Mouse (Mus musculus) MEL (cell line): ENCODE measurements around the gene Rer1. TPM values are rescaled to one million over a fixed set of nuclear protein-coding genes. Genes with fewer than 3 reads are reported as not detected.
A peak's percentile ranks its signal among the peaks of the same experiment; 100 is the strongest.

Experiments
- DNase-seq: peaks from one replicate; pipeline ENCODE4 v3.0.0; 2011; ENCODE audit warnings: low read depth, low spot score
- H3K27ac ChIP-seq: 2 replicates; pipeline ENCODE4 v1.5.1; 2012; ENCODE audit warnings: low read depth, mild to moderate bottlenecking, control low read depth, low read length, moderate library complexity; ENCODE audit not compliant: control insufficient read depth
- H3K27me3 ChIP-seq, 2 experiments: fragments of 150-350 bp in 1 of 2; sonication (generic) in 1 of 2; 2 replicates each; pipeline ENCODE4 v1.6.1; 2012; ENCODE audit warnings: low read length in 2 of 2, mild to moderate bottlenecking in 2 of 2, improper control_type of control experiment in 1 of 2, moderate library complexity in 1 of 2; ENCODE audit not compliant: insufficient read depth in 2 of 2, control insufficient read depth in 1 of 2
- H3K36me3 ChIP-seq, 2 experiments: 2 replicates each; pipeline ENCODE4 v1.6.1; 2012 to 2014; ENCODE audit warnings: low read length in 2 of 2, improper control_type of control experiment in 1 of 2, inconsistent platforms in 1 of 2, mild to moderate bottlenecking in 1 of 2; ENCODE audit not compliant: insufficient read depth in 2 of 2, control insufficient read depth in 1 of 2
- H3K4me1 ChIP-seq, 2 experiments: fragments of 150-350 bp in 1 of 2; sonication (generic) in 1 of 2; 2 replicates each; pipeline ENCODE4 v1.6.1; 2012; ENCODE audit warnings: low read length in 2 of 2, improper control_type of control experiment in 1 of 2, mild to moderate bottlenecking in 1 of 2; ENCODE audit not compliant: insufficient read depth in 2 of 2, control insufficient read depth in 1 of 2
- H3K4me3 ChIP-seq, 2 experiments: fragments of 150-350 bp in 1 of 2; sonication (generic) in 1 of 2; 2 replicates each; pipeline ENCODE4 v1.5.1; 2012; ENCODE audit warnings: low read depth in 2 of 2, low read length in 2 of 2, mild to moderate bottlenecking in 2 of 2, moderate library complexity in 2 of 2, control low read depth in 1 of 2, improper control_type of control experiment in 1 of 2; ENCODE audit not compliant: control insufficient read depth in 1 of 2, insufficient read depth in 1 of 2
- H3K79me2 ChIP-seq: 2 replicates; pipeline ENCODE4 v1.6.1; 2012; ENCODE audit warnings: mild to moderate bottlenecking, low read length, moderate library complexity; ENCODE audit not compliant: control insufficient read depth, poor library complexity, insufficient read depth
- H3K9ac ChIP-seq: 2 replicates; pipeline ENCODE4 v1.6.1; 2012; ENCODE audit warnings: low read depth, mild to moderate bottlenecking, control low read depth, low read length, moderate library complexity; ENCODE audit not compliant: control insufficient read depth, poor library complexity, severe bottlenecking
- H3K9me3 ChIP-seq: fragments of 150-350 bp; sonication (generic); replicated peaks from 2 replicates; pipeline ENCODE4 v1.6.1; 2012; ENCODE audit warnings: mild to moderate bottlenecking, low read length, improper control_type of control experiment, moderate library complexity; ENCODE audit not compliant: insufficient read depth
- CHD1 ChIP-seq: IDR thresholded peaks from 2 replicates; pipeline ENCODE4 v1.6.1; 2012; ENCODE audit warnings: low read depth, mild to moderate bottlenecking, inconsistent platforms, low read length, improper control_type of control experiment
- CTCF ChIP-seq, 3 experiments: IDR thresholded peaks in 2 of 3; conservative IDR thresholded peaks in 1 of 3; 2 replicates each; pipeline ENCODE4 v1.5.1; 2011 to 2012; ENCODE audit warnings: low read length in 3 of 3, low read depth in 2 of 3, mild to moderate bottlenecking in 2 of 3, improper control_type of control experiment in 1 of 3, inconsistent platforms in 1 of 3, mixed read lengths in 1 of 3, moderate library complexity in 1 of 3; ENCODE audit not compliant: control insufficient read depth in 1 of 3, insufficient read depth in 1 of 3, poor library complexity in 1 of 3, severe bottlenecking in 1 of 3
- E2F4 ChIP-seq: IDR thresholded peaks from 2 replicates; pipeline ENCODE4 v1.6.1; 2011; ENCODE audit warnings: low read depth, low read length, improper control_type of control experiment, borderline replicate concordance
- ELF1 ChIP-seq: IDR thresholded peaks from 2 replicates; pipeline ENCODE4 v1.6.1; 2014; ENCODE audit warnings: low read depth, mild to moderate bottlenecking, inconsistent platforms, low read length, improper control_type of control experiment, moderate library complexity
- EP300 ChIP-seq, 2 experiments: IDR thresholded peaks; 2 replicates each; pipeline ENCODE4 v1.6.1; 2011; ENCODE audit warnings: improper control_type of control experiment in 2 of 2, low read length in 2 of 2, low read depth in 1 of 2, mild to moderate bottlenecking in 1 of 2
- ETS1 ChIP-seq: IDR thresholded peaks from 2 replicates; pipeline ENCODE4 v1.6.1; 2012; ENCODE audit warnings: low read depth, mild to moderate bottlenecking, inconsistent platforms, low read length, improper control_type of control experiment, moderate library complexity
- JUND ChIP-seq: IDR thresholded peaks from 2 replicates; pipeline ENCODE4 v1.6.1; 2011; ENCODE audit warnings: low read depth, mild to moderate bottlenecking, improper control_type of control experiment, low read length
- KAT2A ChIP-seq: conservative IDR thresholded peaks from 2 replicates; pipeline ENCODE4 v1.6.1; 2012; ENCODE audit warnings: low read depth, low read length, improper control_type of control experiment, inconsistent platforms
- MAFK ChIP-seq: IDR thresholded peaks from 2 replicates; pipeline ENCODE4 v1.6.1; 2011; ENCODE audit warnings: low read depth, mild to moderate bottlenecking, low read length, improper control_type of control experiment, borderline replicate concordance
- MAX ChIP-seq: IDR thresholded peaks from 2 replicates; pipeline ENCODE4 v1.6.1; 2011; ENCODE audit warnings: low read length, improper control_type of control experiment
- MEF2A ChIP-seq: IDR thresholded peaks from 2 replicates; pipeline ENCODE4 v1.6.1; 2014; ENCODE audit warnings: low read depth, mild to moderate bottlenecking, inconsistent platforms, low read length, improper control_type of control experiment; ENCODE audit not compliant: poor library complexity, insufficient replicate concordance, severe bottlenecking; ENCODE audit errors: extremely low read depth
- MXI1 ChIP-seq: IDR thresholded peaks from 2 replicates; pipeline ENCODE4 v1.6.1; 2011; ENCODE audit warnings: mild to moderate bottlenecking, low read depth, low read length, improper control_type of control experiment
- MYC ChIP-seq: IDR thresholded peaks from 2 replicates; pipeline ENCODE4 v1.6.1; 2011; ENCODE audit warnings: low read depth, mild to moderate bottlenecking, low read length, improper control_type of control experiment, moderate library complexity
- POLR2A ChIP-seq, 2 experiments: IDR thresholded peaks; 2 replicates each; pipeline ENCODE4 v1.6.1; 2011 to 2012; ENCODE audit warnings: low read length in 2 of 2, mild to moderate bottlenecking in 2 of 2, control low read depth in 1 of 2, improper control_type of control experiment in 1 of 2, low read depth in 1 of 2, moderate library complexity in 1 of 2; ENCODE audit not compliant: control insufficient read depth in 1 of 2, insufficient read depth in 1 of 2, poor library complexity in 1 of 2
- POLR2AphosphoS5 ChIP-seq: IDR thresholded peaks from 2 replicates; pipeline ENCODE4 v1.6.1; 2012; ENCODE audit warnings: low read depth, borderline replicate concordance, mild to moderate bottlenecking, inconsistent platforms, low read length, moderate library complexity, mixed read lengths
- RAD21 ChIP-seq: IDR thresholded peaks from 2 replicates; pipeline ENCODE4 v1.6.1; 2011; ENCODE audit warnings: mild to moderate bottlenecking, low read depth, low read length, improper control_type of control experiment
- SMC3 ChIP-seq: IDR thresholded peaks from 2 replicates; pipeline ENCODE4 v1.6.1; 2011; ENCODE audit warnings: low read depth, low read length, improper control_type of control experiment
- TBP ChIP-seq: IDR thresholded peaks from 2 replicates; pipeline ENCODE4 v1.8.0; 2011; ENCODE audit warnings: low read depth, low read length, improper control_type of control experiment
- TCF12 ChIP-seq: IDR thresholded peaks from 2 replicates; pipeline ENCODE4 v1.6.1; 2014; ENCODE audit warnings: low read depth, mild to moderate bottlenecking, inconsistent platforms, low read length, improper control_type of control experiment, moderate library complexity
- USF1 ChIP-seq: IDR thresholded peaks from 2 replicates; pipeline ENCODE4 v1.6.1; 2014; ENCODE audit warnings: low read depth, mild to moderate bottlenecking, inconsistent platforms, low read length, improper control_type of control experiment, moderate library complexity
- USF2 ChIP-seq, 2 experiments: IDR thresholded peaks; 2 replicates each; pipeline ENCODE4 v1.6.1; 2011 to 2012; ENCODE audit warnings: improper control_type of control experiment in 2 of 2, low read length in 2 of 2, borderline replicate concordance in 1 of 2, inconsistent platforms in 1 of 2, low read depth in 1 of 2, mild to moderate bottlenecking in 1 of 2; ENCODE audit not compliant: insufficient read depth in 1 of 2
- ZC3H11A ChIP-seq: IDR thresholded peaks from 2 replicates; pipeline ENCODE4 v1.6.1; 2012; ENCODE audit warnings: low read depth, mild to moderate bottlenecking, inconsistent platforms, low read length, improper control_type of control experiment
- ZKSCAN1 ChIP-seq: IDR thresholded peaks from 2 replicates; pipeline ENCODE4 v1.6.1; 2012; ENCODE audit warnings: low read depth, mild to moderate bottlenecking, inconsistent platforms, low read length, improper control_type of control experiment, moderate library complexity
- polyA plus RNA-seq, 2 experiments: library from polyadenylated mRNA; stranded (reverse) in 1 of 2; unstranded in 1 of 2; fragments of >175 nt in 1 of 2; fragments of >200 nt in 1 of 2; gene quantifications; 2 replicates each; pipeline versions ENCODE4 v1.2.1 to v1.2.4; 2012; ENCODE audit warnings: low replicate concordance in 2 of 2, low read depth in 1 of 2; ENCODE audit not compliant: insufficient read length in 2 of 2, insufficient read depth in 1 of 2, missing spikeins in 1 of 2
- total RNA-seq: library from RNA; depleted of rRNA; stranded (reverse); fragments of 300-350 nt; gene quantifications from 2 replicates; pipeline ENCODE4 v1.2.3, GENCODE M21; 2012

Gene Rer1
- total and polyA plus RNA-seq, 3 experiments: 114 to 379 (median 140) TPM

DNA sequence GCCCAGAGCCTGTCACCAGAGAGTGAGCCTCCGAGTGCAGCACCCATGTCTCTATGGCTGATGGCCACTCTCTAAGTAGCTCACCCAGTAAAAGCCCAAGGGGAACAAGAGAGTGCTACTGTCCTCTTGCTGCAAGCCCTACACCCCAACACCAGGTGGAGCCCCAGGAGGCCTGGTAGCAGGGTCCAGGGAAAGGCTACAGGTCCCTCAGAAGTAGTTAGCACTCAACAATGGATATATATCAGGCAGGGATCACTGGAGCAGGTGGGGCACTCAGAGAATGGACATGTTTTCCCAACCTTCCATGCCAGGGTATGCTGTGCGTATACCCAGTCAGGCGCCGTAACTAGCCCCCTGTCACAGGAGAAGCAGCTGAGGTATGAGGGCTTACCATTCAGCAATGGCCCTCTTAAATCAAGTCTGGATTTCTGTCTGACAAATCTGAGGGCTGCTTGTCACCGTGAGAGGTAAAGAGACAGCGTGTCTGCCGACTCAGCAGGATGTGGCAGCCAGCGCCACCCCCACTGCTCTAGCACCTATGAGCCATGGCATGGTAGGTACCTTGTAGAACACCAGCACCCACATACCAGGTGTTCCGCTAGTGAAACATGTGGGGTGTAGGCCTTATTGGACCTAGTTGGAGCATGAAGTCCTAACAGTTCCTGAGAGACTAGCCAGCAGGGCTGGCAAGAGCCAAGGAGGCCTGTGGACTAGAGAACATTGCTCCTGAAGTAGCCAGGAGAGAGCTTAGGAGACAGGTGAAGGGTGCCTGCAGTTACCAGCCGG is 43.1 kb upstream of the Rer1 start:
- no peak for DNase-seq
- Histone ChIP-seq H3K4me1 (peaks cover 5 to 11% of the 10 kb centered on the region in 2 experiments; a peak in 3 of 4 replicates), H3K79me2 (no peaks in the 10 kb centered on the region), H3K27me3 (no peaks in the 10 kb centered on the region), H3K27ac (no peak overlapping the region), H3K36me3 (peaks cover 0 to 8% of the 10 kb centered on the region in 2 experiments; a peak in 2 of 4 replicates), H3K4me3 (no peak overlapping the region), H3K9me3 (no peaks in the 10 kb centered on the region), H3K9ac (no peak overlapping the region)
- no peak for TF ChIP-seq POLR2AphosphoS5
- TF ChIP-seq CTCF (IDR thresholded peaks at IDR 0.05 in 2 of 3, conservative IDR thresholded peaks at IDR 0.05 in 1 of 3; ENCODE audit: control insufficient read depth in 1 of 3, insufficient read depth in 1 of 3, low read depth in 2 of 3, low read length in 3 of 3, poor library complexity in 1 of 3, severe bottlenecking in 1 of 3): peak; percentile 27 to 39 (median 39)
- TF ChIP-seq KAT2A: no peak
- no peak for TF ChIP-seq USF1
- TF ChIP-seq TBP: no peak
- no peak for TF ChIP-seq JUND
- TF ChIP-seq TCF12: no peak
- no peak for TF ChIP-seq ELF1
- TF ChIP-seq MXI1: no peak
- TF ChIP-seq ZKSCAN1: no peak
- TF ChIP-seq MAX: no peak
- no peak for TF ChIP-seq MYC
- peak; percentile 19 for TF ChIP-seq RAD21
- no peak for TF ChIP-seq EP300 (IDR thresholded peaks at IDR 0.05; ENCODE audit: low read depth in 1 of 2, low read length in 2 of 2)
- TF ChIP-seq SMC3: peak; percentile 60
- TF ChIP-seq CHD1: no peak
- TF ChIP-seq MEF2A: no peak
- no peak for TF ChIP-seq E2F4
- TF ChIP-seq MAFK: no peak

DNA sequence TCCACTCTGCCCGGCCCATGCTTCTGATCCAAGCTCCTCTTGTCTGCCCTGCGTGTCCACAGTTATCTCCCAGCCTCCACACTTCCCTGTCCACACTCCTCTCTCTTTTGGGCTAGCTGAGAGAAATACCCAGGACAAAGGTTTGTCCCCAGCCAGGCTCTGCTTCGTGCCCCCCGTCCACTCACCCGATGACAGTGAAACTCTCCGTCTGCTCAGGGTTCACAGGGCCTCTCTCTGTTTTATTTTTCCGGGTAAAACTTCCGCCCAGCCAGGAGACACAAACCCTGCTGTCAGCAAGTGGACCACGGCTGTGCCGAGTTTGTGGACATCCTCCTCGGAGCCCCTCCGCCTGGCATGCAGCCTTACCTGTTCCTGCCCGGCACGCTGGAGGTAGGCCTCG is 42.2 kb upstream of the Rer1 start:
- Histone ChIP-seq H3K27ac (no peak overlapping the region), H3K79me2 (no peaks in the 10 kb centered on the region), H3K9me3 (no peaks in the 10 kb centered on the region), H3K4me3 (no peak overlapping the region), H3K36me3 (peaks cover 0 to 8% of the 10 kb centered on the region in 2 experiments; a peak in 2 of 4 replicates), H3K4me1 (peaks cover 5 to 17% of the 10 kb centered on the region in 2 experiments; a peak in 3 of 4 replicates), H3K27me3 (no peaks in the 10 kb centered on the region), H3K9ac (no peak overlapping the region)
- DNase-seq: no peak
- TF ChIP-seq USF2 (IDR thresholded peaks at IDR 0.05; ENCODE audit: borderline replicate concordance in 1 of 2, insufficient read depth in 1 of 2, low read depth in 1 of 2, low read length in 2 of 2): no peak
- TF ChIP-seq MXI1: no peak
- TF ChIP-seq EP300 (IDR thresholded peaks at IDR 0.05; ENCODE audit: low read depth in 1 of 2, low read length in 2 of 2): no peak
- no peak for TF ChIP-seq POLR2A (IDR thresholded peaks at IDR 0.05; ENCODE audit: control insufficient read depth in 1 of 2, insufficient read depth in 1 of 2, low read depth in 1 of 2, low read length in 2 of 2, poor library complexity in 1 of 2)
- no peak for TF ChIP-seq POLR2AphosphoS5
- no peak for TF ChIP-seq KAT2A
- TF ChIP-seq ETS1: no peak
- no peak for TF ChIP-seq ZC3H11A
